Mouse (Mus musculus) midbrain, postnatal 0 days (tissue): ENCODE measurements at regions not wholly inside any gene's neighbourhood (a gene's known extent, or its start where the extent isn't known, plus 50 kb on each side); places are given as distances from the start of the nearest gene placed in this dataset.
A peak's percentile ranks its signal among the peaks of the same experiment; 100 is the strongest.

Source experiments
- ATAC-seq: fragments of 200-750 bp; cut with Nextera tagmentation; 2 replicates; pipeline ENCODE4 v1.8.0; 2017; ENCODE audit warnings: moderate number of reproducible peaks, mild to moderate bottlenecking, moderate TSS enrichment, moderate library complexity; ENCODE audit not compliant: low FRiP score
- DNase-seq: peaks from one replicate; pipeline ENCODE4 v3.0.0-alpha.2; 2015; ENCODE audit warnings: low spot score
- H3K27ac ChIP-seq: fragments of 300-500 bp; sonication (generic); 2 replicates; pipeline ENCODE4 v1.5.1; 2014; ENCODE audit warnings: low read depth, mild to moderate bottlenecking, low read length, mixed read lengths
- H3K27me3 ChIP-seq: fragments of 300-500 bp; sonication (generic); 2 replicates; pipeline ENCODE4 v1.6.1; 2014; ENCODE audit warnings: low read length, control low read depth, mixed read lengths; ENCODE audit not compliant: insufficient read depth
- H3K36me3 ChIP-seq: fragments of 300-500 bp; sonication (generic); 2 replicates; pipeline ENCODE4 v1.6.1; 2014; ENCODE audit warnings: low read length, control low read depth, mixed read lengths; ENCODE audit not compliant: insufficient read depth
- H3K4me1 ChIP-seq: fragments of 300-500 bp; sonication (generic); 2 replicates; pipeline ENCODE4 v1.6.1; 2014; ENCODE audit warnings: mild to moderate bottlenecking, control low read depth, antibody characterized with exemption, low read length, mixed read lengths; ENCODE audit not compliant: insufficient read depth
- H3K4me2 ChIP-seq: fragments of 300-500 bp; sonication (generic); 2 replicates; pipeline ENCODE4 v1.6.1; 2014; ENCODE audit warnings: low read depth, mild to moderate bottlenecking, low read length, mixed read lengths; ENCODE audit not compliant: poor library complexity, severe bottlenecking
- H3K4me3 ChIP-seq: fragments of 300-500 bp; sonication (generic); 2 replicates; pipeline ENCODE4 v1.5.1; 2014; ENCODE audit warnings: low read depth, mild to moderate bottlenecking, low read length, moderate library complexity
- H3K9ac ChIP-seq: fragments of 300-500 bp; sonication (generic); replicated peaks from 2 replicates; pipeline ENCODE4 v1.6.1; 2014; ENCODE audit warnings: mild to moderate bottlenecking, low read length, moderate library complexity, mixed read lengths; ENCODE audit not compliant: poor library complexity, severe bottlenecking
- H3K9me3 ChIP-seq: fragments of 300-500 bp; sonication (generic); 2 replicates; pipeline ENCODE4 v1.6.1; 2016; ENCODE audit warnings: low read length, control low read depth
- CTCF ChIP-seq: IDR thresholded peaks from 2 replicates; pipeline ENCODE4 v1.5.1; 2016; ENCODE audit warnings: antibody characterized with exemption, mild to moderate bottlenecking
- WGBS: fragments of 180-500 bp; shearing (Covaris S2); extraction: QIAGEN DNeasy Blood & Tissue Kit; methylation state at CpG from one replicate; pipeline ENCODE4 v1.1.7; 2014; 5-methylcytosine and 5-hydroxymethylcytosine counted together

DNA sequence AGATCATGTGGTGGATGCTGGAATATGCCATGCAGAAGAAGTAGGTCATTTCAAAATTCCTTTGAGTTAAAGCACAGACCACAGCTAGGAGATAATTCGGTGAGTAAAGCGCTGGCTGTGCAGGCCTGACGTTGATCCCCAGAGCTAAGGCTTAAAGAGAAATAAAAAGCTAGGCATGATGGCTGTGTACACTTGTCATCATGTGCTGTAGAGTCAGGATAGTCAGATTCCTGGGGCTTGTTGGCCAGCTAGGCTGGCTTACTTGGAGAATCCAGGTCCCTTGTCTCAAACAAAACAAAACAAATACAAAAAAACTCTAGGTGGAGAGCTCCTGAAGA is 70.7 kb downstream of the Dact1 start:
- no peaks in the 10 kb centered on the region for H3K27me3 ChIP-seq
- WGBS, result 76% methylated on average over 3 of the region's 3 CpGs
- H3K9ac ChIP-seq, result no peak overlapping the region
- H3K27ac ChIP-seq, result no peak overlapping the region
- H3K4me2 ChIP-seq, result no peak overlapping the region
- no peak overlapping the region for H3K4me3 ChIP-seq
- no peaks in the 10 kb centered on the region for H3K4me1 ChIP-seq
- TF ChIP-seq CTCF, result no peak
- no peak for ATAC-seq
- H3K9me3 ChIP-seq, result no peaks in the 10 kb centered on the region
- DNase-seq, result no peak
- H3K36me3 ChIP-seq, result no peaks in the 10 kb centered on the region

DNA sequence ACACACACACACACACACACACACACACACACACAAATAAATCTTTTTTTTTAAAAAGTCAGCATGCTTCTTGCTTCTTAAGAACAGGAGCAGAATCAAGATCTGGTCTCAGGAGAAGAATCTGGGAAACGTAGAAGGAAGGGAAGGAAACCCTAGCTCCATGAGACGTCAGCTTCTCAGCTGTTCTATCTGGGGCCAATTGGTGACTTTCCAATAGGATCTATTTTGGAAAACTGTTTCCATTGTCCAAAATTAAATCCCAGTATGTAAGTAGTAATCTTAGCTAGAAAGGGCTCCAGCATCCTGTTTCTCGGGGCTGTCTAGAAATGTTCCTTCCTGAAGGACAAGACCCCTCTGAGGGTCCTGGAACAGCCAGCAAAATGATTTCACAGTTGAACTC is 76.6 kb downstream of the Dact1 start:
- no peak overlapping the region for H3K27ac ChIP-seq
- H3K9me3 ChIP-seq, result no peaks in the 10 kb centered on the region
- no peak for TF ChIP-seq CTCF
- no peak overlapping the region for H3K9ac ChIP-seq
- ATAC-seq (no peak), DNase-seq (no peak)
- no peak overlapping the region for H3K4me3 ChIP-seq
- no peaks in the 10 kb centered on the region for H3K27me3 ChIP-seq
- 73% methylated on average over 3 of the region's 3 CpGs for WGBS
- H3K4me1 ChIP-seq, result no peaks in the 10 kb centered on the region
- no peak overlapping the region for H3K4me2 ChIP-seq
- H3K36me3 ChIP-seq, result no peaks in the 10 kb centered on the region

GRCm38 (mm10) chr12:71391481-71391880 is 81.8 kb downstream of the Dact1 start:
- Histone ChIP-seq H3K4me3 (no peak overlapping the region), H3K27ac (no peak overlapping the region), H3K36me3 (no peaks in the 10 kb centered on the region), H3K27me3 (no peaks in the 10 kb centered on the region), H3K9ac (no peak overlapping the region), H3K9me3 (no peaks in the 10 kb centered on the region), H3K4me2 (no peak overlapping the region), H3K4me1 (no peaks in the 10 kb centered on the region)
- 88% methylated on average over 6 of the region's 6 CpGs for WGBS
- TF ChIP-seq CTCF, result no peak
- no peak for DNase-seq
- ATAC-seq, result no peak

DNA sequence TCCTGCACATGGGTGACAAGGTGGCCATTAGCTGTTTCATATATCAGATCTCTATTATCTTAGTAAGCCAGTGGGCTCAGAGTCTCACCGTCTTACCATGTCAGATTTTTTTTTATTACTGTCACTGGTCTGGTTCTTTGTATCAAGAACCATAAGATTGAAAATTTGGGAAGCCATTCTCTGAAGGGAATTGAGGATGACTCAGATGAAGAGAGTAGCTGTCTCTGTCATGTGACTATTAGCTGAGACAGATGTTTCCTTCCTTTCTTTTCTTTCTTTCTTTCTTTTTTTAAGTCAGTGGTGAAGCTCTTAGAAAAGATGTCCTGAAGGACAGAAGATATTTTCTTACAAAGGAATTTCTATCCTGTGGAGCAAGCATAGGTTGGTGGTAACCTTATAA is 84.1 kb downstream of the Dact1 start:
- no peak overlapping the region for H3K4me2 ChIP-seq
- WGBS, result 79% methylated on average over 1 of the region's 1 CpGs
- TF ChIP-seq CTCF, result no peak
- H3K36me3 ChIP-seq, result no peaks in the 10 kb centered on the region
- H3K4me3 ChIP-seq, result no peak overlapping the region
- no peak overlapping the region for H3K27ac ChIP-seq
- DNase-seq (no peak), ATAC-seq (no peak)
- no peaks in the 10 kb centered on the region for H3K9me3 ChIP-seq
- no peak overlapping the region for H3K9ac ChIP-seq
- peaks cover 2% of the 10 kb centered on the region; the same call in 1 of the 2 replicates for H3K4me1 ChIP-seq
- H3K27me3 ChIP-seq, result no peaks in the 10 kb centered on the region

DNA sequence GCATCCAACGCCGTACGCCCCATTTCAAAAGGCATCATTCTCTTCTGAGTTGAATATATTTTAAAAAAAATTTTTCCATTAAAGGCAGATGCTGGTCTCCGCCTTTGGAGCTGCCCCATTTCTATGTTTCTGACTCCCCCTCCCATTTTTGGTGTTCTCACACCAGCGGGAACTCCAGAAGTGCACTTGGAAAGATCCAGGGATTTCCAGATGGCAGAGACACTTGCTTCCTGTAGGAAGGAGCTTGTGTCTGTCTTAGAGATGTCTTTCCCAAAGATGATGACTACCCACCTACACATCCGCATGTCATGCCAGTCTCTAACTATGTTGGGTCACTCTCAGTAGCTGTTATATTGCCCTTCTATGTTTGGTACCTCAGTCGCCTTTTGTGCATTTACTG is 87.8 kb downstream of the Dact1 start:
- 95% methylated on average over 7 of the region's 7 CpGs for WGBS
- Histone ChIP-seq H3K9me3 (no peaks in the 10 kb centered on the region), H3K4me2 (no peak overlapping the region), H3K4me3 (no peak overlapping the region), H3K9ac (no peak overlapping the region), H3K36me3 (no peaks in the 10 kb centered on the region), H3K27ac (no peak overlapping the region), H3K27me3 (no peaks in the 10 kb centered on the region), H3K4me1 (peaks cover 2% of the 10 kb centered on the region; the same call in 1 of the 2 replicates)
- TF ChIP-seq CTCF, result no peak
- DNase-seq (no peak), ATAC-seq (no peak)

DNA sequence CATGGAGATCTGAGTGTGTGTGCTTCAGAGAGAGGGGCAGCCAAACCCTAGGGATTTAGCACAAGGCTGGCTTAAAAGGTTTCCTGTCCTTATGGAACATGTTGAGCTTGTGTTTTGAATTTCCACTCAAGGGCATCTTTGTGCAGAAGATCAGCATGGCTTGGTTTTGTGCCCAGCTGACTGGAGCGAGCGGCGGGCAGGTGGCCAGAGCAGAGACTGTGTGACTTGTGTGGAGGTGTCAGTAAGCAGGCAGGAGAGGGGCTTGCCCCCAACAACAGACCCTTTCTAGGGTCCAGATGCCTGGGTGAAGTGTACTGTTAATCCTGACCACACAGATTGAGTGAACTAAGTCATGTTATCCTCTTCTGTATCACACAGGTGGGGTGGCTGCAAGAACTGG is 89.0 kb downstream of the Dact1 start:
- Histone ChIP-seq H3K4me1 (peaks cover 2% of the 10 kb centered on the region; the same call in 1 of the 2 replicates), H3K36me3 (no peaks in the 10 kb centered on the region), H3K9ac (no peak overlapping the region), H3K9me3 (no peaks in the 10 kb centered on the region), H3K4me3 (no peak overlapping the region), H3K27me3 (no peaks in the 10 kb centered on the region), H3K27ac (no peak overlapping the region), H3K4me2 (no peak overlapping the region)
- no peak for TF ChIP-seq CTCF
- 78% methylated on average over 3 of the region's 3 CpGs for WGBS
- DNase-seq (peak; percentile 56), ATAC-seq (no peak)

DNA sequence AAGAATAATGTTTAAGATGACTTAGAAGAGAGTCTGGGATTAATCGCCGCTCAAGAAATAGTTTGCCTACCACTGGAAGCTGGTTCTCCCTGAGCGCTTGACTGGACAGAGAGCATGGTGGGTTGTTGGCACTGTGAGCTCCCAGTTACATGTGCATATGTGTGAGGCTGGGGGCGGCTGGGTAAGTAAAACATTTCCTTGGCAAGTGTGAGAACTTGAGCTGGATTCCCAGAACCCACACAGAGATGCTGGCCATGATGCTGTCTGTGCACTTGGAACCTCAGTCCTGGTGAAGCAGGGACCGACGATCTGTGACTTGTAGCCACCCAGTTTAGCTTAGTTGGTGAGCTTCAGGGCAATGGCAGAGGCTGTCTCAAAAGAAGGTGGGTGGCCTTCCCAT is 90.5 kb downstream of the Dact1 start:
- Histone ChIP-seq H3K9ac (no peak overlapping the region), H3K9me3 (no peaks in the 10 kb centered on the region), H3K27me3 (no peaks in the 10 kb centered on the region), H3K4me3 (no peak overlapping the region), H3K36me3 (no peaks in the 10 kb centered on the region), H3K4me2 (no peak overlapping the region), H3K27ac (no peak overlapping the region), H3K4me1 (peaks cover 2% of the 10 kb centered on the region; the same call in 1 of the 2 replicates)
- WGBS, result 95% methylated on average over 6 of the region's 6 CpGs
- no peak for TF ChIP-seq CTCF
- ATAC-seq (no peak), DNase-seq (no peak)
